Mouse (Mus musculus): ENCODE results near the gene Dnah9. TPM values are rescaled to one million over a fixed set of nuclear protein-coding genes. Genes with fewer than 3 reads are reported as not detected.

Gene Dnah9
- 1 to 10 TPM in 1 of 2 experiments, not detected in 1; 1.0 TPM for total RNA-seq (2021)
- long read RNA-seq, experiment 1, result 0 reads
- long read RNA-seq, experiment 2, result 0 reads

GRCm38 (mm10) chr11:66167801-66168651 is at the start of gene Dnah9:
Gene Dnah9 (minus strand): TSS chr11:66168551.
- peak; percentile 54 to 61 for DNase-seq

DNA sequence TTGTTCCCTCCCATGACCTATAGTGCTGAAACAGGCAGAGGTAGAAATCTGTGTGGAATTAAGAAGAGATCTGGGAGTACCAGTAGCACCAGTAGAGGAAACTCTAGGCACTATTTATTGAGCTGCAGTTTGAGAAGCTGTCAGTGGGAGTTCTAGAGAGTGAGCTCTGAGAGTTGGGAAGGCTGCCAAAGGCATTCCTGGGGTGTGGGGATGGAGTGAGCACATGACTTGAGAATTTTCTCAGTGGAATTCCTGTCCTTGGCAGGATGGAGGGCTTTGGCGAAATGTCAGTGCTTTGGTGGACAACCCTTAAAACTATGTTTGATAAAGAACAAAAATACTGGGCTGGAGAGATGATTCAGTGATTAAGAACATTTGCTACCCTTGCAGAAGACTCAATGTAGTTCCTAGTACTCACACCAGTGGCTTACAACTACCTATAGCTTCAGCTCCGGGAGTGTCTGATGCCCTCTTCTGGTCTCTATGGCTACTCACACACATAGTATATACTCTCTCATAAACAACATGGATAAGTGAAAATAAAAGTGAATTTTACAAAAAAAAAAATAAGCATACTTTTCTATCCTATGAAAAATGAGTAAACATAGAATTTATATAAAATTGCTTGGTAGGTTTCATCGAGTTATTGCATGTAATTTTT is 20.4 kb upstream of the Dnah9 start:
- peak; percentile 69 to 71 for DNase-seq

DNA sequence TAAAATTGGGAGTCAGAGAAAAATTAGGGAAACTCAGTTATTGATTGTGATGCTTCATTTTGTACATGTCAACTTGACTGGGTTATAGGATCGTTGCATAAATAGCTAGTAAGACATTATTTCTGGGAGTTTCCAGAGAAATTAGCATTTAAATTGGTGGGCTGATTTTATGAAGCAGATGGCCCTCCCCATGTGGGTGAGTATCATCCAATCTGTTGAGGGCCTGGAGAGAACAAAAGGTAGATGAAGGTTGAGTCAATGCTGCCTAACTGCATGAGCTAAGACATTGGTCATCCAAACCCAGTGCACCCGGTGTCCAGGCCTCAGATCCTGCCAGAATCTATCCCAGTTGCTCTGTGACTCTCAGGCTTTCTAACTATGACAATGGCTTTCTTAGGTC is 19.8 kb upstream of the Dnah9 start:
- DNase-seq, result no peak

- DNase-seq, result no peak
These were observed 9.4 kb upstream of the Dnah9 start for GRCm38 (mm10) chr11:66177781-66178180.

DNA sequence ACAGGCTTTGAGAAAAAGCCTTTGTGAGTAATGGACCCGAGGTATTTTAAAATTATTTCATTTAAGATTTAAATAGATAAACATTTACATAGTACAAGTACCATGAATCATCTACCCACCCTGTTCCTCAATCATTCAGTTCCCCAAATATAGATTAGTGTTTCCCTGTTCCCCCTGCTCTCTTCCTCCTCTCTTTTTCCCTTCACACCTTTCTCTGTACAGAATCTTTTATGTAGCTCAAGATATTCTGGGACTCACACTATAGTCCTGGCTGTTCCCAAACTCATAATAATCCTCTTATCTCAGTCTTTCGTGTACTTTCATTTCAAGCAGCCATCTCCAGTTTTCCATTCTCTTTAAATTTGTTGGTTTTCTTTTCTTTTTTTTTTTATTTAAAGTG is 4.3 kb downstream of the Dnah9 start:
- DNase-seq, result no peak

DNA sequence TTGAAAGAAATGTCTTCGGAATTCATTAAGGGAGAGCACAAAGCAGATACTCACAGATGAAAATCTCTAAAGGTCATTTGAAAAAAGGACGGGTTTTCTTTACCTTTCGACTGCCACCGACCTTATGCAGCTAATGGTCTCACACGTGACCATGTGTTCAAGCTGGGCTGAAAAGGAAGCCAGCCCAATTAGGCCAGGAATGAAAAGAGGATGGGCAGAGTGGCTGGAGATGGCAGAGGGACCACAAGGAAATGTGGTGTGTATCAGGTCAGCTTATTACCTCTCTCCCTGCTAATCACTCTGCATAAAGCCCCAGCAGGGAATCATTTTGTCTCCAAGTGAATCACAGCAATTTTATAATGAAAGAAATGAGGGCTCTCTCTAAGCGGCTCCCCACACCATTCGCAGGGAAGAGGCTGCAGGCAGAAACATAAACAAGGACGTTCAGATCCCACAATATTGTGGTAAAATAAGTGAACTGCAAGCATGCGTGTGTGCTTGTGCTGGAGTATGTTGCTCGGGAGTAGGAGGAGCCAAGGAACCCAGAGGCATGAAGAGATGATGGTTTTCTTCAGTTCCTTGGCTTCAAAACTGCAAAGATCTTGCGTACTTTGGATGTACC is 27.6 kb downstream of the Dnah9 start:
- DNase-seq, result no peak

GRCm38 (mm10) chr11:66134826-66135225 is 33.5 kb downstream of the Dnah9 start:
- DNase-seq, result no peak

- DNase-seq, result no peak
These were observed 42.2 kb downstream of the Dnah9 start for GRCm38 (mm10) chr11:66126150-66126549.

GRCm38 (mm10) chr11:66124496-66124895 is 43.9 kb downstream of the Dnah9 start:
- DNase-seq, result no peak

DNA sequence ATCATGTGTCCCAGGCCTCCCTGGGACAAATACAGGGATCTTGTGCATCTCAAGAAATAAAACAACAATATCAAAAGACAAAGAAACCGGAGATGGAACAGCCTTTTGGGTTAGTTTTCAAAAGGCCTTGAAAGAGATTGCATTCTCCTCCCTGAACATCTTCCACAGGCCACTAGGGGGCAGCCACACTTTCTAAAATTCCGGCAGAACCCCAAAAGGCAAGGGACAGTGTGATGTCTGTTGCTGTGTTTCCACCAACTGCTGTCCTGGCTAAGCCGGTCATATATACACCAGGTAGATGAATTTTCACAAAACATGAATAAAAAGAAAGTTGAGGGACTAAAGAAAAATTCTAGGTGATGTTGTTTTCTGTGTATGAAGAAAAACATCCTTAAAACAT is 46.3 kb downstream of the Dnah9 start:
- peak; percentile 3 to 70 for DNase-seq

DNA sequence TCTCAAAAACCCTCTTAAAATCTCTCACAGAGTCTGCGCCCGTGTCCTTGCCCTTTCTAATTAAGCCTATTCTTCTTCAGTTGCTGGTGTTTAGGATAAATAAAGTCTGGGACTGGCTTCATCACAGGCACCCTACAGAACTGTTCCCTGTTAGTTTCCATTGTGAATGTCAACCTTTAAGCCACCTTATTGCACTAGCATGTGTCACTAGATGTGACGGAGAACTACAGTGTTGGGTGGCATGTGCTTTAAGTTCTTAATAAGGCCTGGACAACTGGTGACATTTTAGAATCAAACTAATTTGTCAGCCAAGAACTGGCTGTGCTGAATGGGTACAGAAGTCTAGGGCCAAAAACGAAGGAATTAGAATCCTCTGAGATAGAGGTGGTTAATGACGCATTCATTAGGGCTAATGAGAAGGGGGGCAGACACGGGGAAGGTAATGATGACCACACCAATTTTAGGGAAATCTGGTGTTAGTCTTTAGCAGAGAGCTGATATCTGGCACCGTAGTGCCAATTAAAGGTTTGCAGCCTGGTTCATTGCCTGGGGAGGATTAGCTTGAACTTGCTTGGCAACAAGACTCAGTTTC is 84.6 kb downstream of the Dnah9 start:
- DNase-seq, result no peak

- no peak for DNase-seq
These were observed 95.4 kb downstream of the Dnah9 start for GRCm38 (mm10) chr11:66072921-66073320.

DNA sequence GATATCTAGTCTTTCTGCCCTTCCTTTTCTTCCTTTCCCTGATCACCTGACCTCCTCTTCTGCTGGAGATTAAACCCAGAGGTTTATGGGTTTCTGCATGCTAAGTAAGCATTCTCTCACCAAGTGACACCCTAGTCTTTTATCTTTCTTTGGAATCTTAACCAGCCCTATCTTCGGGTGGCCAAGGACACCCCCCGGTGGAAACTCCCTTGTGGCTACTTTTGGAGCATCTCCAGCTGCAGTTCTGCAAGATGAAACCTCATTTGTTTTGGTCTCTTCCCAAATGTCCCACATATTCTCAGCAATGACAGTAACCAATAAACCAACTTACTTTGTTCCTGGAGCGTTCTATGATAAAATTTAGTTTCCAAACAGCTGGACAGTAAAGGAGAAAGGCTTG is 109.4 kb downstream of the Dnah9 start:
- no peak for DNase-seq

DNA sequence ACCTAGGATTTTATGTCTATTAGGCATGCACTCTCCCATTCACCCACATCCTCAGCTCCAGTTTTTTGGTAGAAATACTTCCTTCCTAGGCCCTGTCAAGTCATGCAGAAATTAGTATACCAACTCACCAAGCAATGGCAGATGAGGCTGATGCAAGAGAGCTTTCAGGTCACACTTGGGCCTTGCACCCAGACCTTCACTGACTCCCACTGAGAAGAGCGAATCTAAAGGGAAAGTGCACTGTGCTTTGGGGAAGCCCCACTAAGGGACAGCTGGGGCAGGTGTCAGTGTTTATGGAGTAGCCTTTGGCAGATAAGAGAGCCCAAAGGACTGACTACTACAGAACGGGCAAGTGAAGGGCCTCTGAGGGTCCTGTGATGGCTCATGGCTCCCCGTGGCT is 117.1 kb downstream of the Dnah9 start:
- no peak for DNase-seq

DNA sequence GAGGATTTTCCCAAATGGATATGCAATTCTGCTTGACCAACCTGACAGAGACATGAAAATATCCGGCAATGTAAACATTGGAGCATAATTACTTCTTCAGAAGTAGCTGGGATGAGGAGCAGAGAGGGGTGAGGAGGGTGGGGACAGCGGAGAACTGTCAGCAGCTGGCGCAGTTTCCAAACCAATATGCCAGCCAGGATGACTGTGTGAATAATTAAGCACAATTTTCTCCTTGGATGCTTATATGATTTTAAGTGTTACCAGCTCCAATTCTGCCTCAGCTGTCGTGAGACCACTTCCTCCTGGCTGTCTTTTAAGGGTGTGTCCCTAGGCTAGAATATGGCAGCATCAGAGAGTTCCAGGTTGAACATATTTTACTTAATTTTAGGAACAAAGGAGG is 119.2 kb downstream of the Dnah9 start:
- DNase-seq, result no peak

- DNase-seq, result no peak
These were observed 121.7 kb downstream of the Dnah9 start for GRCm38 (mm10) chr11:66046594-66047193.

- no peak for DNase-seq
These were observed 124.7 kb downstream of the Dnah9 start for GRCm38 (mm10) chr11:66043635-66044034.

GRCm38 (mm10) chr11:66042531-66042930 is 125.8 kb downstream of the Dnah9 start:
- no peak for DNase-seq

DNA sequence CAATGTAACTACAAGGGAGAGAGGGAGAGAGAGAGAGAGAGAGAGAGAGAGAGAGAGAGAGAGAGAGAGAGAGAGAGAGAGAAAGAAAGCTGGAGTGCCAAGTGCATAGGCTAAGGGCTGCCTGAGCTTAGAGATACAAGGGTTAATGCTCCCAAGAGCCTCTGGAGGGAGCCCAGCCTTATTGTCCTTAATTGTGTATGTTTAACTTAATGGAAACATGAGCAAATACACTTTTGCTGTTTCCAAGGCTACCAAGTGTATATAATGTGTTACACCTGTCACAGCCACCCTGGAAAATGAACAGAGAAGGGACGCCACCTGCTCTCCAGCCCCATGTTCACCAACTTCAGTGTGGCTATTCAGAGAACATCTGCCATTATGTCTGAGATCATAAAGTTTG is 142.6 kb downstream of the Dnah9 start:
- DNase-seq, result no peak

- DNase-seq, result no peak
These were observed 192.5 kb downstream of the Dnah9 start for GRCm38 (mm10) chr11:65975871-65976270.

- DNase-seq, result no peak
These were observed 237.6 kb downstream of the Dnah9 start for GRCm38 (mm10) chr11:65930796-65931195.

- DNase-seq, result no peak
These were observed 238.0 kb downstream of the Dnah9 start for GRCm38 (mm10) chr11:65930359-65930758.

Data from heart, adult 18-20 months (tissue).